Mouse (Mus musculus) urinary bladder, postnatal 14 days (tissue): ENCODE measurements around the gene Ptges3.
A peak's percentile ranks its signal among the peaks of the same experiment; 100 is the strongest.

Experiments used
- DNase-seq: peaks from one replicate; pipeline ENCODE4 v3.0.0; 2021; ENCODE audit warnings: low spot score

Ptges3 gene

DNA sequence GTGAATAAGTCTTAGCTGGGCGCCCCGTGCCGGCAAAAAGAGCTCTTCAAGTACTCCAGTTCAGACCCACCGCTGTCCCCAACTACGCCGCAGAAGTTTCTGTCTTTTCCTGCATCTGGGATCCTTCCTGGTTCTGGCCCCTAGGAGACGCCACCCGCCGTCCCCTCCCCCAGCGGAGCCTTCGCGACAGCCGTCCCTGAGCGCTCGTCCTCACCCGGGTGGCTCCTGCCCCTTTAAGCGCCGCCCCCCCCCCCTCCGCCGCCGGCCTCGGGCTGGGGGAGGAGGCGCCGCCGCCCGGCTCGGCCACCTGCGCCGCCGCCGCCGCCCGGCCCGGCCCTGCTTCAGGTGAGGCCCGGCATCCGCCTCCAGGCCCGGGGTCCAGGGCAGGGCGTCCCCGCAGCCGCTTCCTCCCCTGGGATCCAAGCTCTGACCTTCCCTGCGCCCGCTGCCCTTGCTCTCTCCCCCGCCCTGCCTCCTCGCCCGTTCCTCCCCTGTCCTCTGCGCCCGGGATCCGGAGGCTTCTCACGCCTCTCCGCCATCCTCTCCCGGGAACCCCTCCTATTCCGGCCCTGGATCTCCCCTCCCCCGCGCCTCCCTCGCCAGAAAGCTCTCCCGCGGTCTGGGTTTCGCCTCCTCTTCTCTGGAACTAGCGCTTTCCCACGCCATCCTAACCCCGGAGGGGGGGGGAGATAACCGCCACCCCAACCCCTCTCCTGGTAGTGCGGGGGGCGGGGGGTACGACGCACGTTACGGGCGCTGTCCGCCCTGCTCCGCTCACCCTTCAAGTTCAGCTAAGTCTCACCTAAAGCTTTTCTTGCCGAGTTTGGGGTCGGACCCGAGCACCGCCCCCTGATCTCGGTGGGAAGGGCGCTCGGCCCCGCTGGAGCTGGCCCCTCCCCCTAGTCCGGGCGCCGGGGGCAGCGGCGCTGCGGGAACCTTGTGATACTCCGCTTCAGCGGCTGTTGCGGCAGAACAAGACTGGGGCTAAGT is 34.0 kb downstream of the Ptges3 start:
- peak; percentile 83 for DNase-seq

DNA sequence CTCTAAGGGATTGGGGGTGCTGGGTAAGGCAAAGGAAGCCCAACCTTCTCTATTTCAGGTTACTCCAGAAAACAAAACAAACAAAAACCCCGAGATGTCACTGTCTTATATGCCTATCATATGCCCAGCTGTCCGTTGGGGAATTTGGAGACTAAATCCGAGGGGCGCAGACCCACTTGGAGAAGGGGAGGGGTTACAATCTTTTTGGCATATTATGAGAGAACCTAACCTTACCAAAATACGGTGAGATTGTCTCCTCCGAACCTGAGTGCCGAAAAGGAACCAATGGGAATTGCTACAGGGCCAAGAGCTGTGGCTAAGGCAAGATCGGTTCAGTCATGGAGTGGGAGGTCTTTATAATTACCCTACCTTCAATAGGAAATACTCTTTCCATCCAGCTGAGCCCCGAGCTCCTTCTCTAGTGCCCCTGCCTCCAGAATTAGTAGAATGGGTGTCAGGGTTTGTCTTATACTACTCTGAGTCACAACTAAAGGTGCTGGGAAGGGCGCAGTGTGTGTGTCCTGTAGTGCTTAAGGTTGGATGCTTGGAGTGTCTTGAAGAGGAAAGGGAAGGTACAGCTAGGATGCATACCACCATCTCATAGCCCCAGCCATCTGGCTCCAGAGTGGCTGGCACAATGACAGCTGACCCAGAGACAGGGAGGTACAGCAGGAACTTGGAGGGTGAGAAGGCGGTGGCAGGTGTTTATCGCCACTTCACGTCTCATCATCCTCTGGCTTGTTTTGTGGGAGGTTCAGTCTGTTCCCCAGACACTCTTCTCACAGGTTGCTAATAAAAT is 34.9 kb downstream of the Ptges3 start:
- peak; percentile 27 for DNase-seq

DNA sequence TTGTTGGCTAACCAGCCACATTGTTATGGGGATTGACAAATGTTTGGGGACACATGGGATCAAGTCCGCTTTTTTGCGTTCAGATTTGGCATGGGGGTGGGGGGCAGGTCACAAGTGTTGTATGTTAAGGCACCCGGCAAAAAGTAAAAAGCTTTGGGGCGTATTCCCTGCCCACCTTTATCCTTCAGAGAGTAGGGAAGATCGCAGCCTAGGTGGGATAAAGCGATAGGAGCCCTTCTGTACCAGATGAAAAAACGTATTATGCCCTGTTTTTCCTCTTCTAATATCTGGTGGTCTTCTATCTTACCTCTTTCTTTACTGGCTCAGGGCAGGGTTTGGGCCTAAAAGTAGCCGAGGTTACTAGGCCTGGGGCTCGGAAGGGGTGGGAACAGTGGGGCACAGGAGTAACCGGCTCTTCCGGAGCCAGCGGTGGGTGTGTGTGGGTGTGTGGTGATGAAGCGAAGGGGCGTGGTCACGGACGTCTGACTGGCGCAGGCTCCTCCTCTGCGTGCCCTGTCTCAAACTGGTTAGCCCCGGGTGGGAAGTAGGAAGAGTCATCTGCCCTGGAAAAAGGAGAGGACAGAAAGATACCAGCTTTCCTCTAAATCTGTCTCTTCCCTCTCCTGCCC is 35.7 kb downstream of the Ptges3 start:
- DNase-seq: peak; percentile 93

DNA sequence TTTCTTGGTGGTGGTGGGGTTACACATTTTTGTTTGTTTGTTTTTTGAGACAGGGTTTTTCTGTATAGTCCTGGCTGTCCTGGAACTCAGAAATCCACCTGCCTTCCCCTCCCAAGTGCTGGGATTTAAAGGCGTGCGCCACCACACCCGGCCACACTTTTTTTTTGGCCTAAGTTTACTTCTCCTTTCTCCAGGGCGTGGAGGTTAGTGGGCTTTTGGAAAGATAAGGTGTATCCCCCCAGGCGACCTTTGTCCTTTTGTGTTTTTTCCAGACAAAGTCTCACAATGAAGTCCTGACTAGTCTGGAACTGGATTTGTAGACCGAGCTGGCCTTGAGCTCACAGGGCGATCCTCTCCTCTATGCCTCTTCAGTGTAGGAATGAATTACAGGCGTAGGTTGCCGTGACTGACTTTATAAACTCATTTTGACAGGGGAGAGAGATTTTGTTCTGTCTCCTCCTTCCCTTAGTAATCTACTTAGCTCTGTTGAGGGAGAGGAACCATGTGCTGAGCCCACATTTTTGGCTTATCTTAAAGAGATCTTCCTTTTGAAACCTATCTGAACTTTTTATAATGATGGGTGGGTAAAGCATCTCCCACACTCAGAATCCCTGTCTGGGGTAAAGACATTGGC is 36.4 kb downstream of the Ptges3 start:
- no peak for DNase-seq

DNA sequence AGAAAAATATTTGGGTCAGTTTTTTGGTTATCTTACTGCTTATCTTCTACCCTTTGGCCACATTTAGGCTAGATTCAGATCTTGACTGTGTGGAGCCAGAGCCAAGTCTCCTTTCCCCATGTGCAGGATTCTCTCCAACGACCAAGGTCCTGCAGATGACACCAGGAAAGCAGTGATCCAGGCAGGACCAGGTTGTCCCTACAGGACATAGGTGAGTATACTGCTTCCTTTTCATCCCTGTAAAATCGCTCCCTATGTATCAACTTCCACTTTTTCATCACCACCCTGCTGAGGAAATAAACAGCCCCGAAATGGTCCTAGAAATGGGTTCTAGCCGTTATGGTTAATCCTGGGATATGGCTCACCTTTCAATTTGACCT is 37.5 kb downstream of the Ptges3 start:
- no peak for DNase-seq

DNA sequence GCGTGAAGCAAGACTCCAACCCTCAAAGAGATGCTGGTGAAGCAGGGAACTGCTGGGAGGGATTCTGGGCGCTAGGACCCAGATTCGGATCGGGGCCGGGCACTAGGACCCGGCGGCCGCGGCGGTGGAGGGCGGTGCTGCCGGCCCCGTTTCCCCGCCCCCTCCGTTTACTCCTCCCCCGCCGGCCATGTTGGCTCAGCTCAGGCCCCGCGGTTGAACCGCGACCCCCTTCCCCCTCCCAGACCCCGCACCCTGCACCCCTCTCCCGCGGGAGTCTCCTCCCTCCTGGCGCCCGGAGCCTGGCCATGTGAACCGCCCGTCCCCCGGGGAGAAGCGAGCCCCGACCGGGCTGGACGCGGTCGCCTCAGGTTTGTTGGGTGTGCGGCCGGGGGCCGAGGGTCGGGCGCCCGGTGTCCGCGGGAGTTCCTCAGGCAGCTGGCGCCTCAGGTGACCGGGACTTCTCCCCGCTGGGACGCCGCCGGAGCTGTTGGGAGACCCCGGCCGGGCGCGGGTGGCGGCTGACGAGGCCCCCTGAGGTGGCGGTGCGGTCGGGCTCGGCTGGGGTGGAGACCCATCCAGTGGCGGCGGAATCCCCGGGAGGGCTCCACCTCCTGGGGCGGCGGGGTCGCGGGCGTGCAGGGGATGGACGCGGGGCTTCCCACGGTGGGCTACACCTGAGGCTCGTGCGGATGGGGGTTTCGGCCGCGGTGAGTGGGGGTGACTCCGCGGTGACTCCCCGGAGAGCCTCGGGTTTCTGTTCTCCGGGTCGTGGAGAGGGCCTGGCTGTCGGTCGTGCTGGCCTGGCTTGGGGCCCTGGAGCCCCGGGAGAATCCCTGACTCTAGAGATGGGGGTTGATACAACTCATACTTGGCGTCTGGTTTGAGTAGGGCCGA is 38.2 kb downstream of the Ptges3 start:
- DNase-seq: peak; percentile 86

DNA sequence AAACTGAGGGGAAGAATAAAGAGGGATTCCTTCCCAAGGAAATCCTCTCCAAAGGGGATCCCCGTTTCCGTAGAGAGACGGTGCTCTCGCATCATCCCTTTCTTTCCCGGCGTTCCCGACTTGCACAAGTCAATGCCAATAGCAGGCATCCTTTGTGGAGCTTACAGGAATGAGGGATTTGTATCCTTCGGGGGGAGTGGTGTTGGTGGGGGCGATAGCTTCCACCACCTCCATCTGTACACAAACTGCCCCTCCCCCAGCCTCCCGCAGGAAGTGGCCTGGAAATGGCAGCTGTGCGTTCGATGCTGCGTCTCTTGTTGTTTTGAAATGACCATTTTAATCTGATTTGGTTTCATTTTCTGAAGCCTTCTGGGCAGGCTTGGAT is 38.8 kb downstream of the Ptges3 start:
- DNase-seq: peak; percentile 66

DNA sequence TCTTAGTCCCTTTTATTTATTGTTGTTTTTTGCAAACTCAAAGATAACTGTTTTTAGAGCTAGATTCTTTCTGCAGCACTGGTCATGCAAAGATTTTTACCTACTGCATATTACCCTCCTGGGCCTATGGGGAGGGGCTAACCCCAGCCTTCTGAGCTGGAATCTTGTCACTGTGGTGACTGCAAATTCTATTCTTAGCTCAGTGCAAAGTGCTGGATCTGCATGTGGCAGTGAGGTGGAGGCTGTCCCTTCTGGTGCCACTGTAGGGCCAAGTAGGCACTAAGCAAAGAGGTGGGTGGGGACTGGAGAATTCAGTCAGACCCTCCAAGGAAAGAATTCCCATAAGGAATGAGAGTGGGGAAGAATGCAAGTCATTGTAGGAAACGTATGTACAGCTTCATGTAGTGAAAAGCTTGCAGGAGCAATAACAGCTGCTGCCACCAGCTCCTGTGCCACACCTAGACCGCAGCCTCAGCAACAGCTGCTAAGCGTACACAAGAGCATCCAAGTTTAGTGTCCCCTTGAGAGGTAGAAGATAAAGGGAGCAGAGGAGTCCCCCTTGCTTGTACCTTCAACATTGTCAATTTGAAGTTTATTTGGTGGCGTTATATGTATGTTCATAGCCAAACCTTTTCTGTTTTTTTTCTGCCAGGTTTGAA is 51.5 kb downstream of the Ptges3 start:
- DNase-seq: no peak

DNA sequence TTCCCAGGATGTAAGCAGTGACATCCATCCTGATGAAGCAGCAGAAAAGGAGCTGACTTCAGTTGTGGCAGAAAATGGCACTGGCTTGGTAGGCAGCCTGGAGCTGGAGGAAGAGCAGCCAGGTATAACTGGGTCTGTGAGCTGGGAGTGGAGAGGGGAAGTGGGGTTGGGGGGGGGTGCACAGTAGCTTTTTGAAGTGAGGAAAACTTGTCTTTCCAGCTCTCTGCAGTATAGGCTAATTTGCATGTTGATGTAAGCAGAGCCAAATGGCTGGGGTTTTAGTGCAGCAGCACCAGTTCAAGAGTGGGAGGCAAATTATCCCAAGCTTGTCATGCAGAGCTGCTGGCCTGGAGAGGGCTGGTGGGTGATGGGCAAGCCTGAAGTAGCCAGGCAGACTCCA is 52.5 kb downstream of the Ptges3 start:
- no peak for DNase-seq

DNA sequence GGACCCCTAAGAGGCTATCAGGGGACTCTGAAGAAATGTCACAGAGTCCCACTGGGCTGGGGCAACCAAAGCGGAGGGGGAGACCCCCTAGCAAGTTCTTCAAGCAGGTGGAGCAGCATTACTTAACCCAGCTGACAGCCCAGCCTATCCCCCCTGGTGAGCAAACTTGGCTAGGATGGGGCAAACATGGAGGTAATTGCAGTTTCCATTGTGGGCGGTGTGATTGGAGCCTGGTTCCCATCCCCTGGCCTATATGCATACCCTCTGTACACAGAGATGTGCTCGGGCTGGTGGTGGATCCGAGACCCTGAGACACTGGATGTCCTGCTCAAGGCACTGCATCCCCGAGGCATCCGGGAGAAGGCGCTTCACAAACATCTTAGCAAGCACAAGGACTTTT is 65.1 kb downstream of the Ptges3 start:
- no peak for DNase-seq

DNA sequence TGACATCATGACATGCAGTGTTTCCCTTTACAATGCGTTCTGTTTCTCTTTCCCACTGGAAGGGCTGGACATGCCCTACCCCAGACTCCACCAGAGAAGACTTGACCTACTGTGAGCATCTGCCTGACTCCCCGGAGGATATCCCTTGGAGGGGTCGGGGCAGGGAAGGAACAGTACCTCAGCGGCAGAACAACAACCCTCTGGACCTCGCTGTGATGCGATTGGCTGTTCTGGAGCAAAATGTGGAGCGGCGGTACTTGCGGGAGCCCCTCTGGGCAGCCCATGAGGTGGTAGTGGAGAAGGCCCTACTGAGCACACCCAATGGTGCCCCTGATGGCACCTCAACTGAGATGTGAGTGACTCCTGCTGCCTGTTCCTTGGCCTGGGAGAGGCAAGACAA is 66.1 kb downstream of the Ptges3 start:
- no peak for DNase-seq

DNA sequence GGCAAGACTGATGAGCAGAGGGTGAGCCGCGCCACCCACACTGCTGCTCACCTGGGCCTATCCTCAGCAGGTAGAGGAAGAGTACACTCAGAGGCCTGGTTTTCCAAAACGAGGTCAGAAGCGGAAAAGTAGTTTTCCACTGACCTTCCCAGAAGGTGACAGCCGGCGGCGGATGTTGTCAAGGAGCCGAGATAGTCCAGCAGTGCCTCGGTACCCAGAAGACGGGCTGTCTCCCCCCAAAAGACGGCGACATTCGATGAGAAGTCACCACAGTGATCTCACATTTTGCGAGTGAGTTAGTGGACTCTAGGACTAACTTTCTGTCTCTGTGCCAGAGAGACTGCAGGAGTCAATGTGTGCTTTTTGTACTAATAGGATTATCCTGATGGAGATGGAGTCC is 67.2 kb downstream of the Ptges3 start:
- DNase-seq: no peak
